Mouse (Mus musculus) duodenum, adult 2 months (tissue): Measurements from ENCODE around the gene Duxf3. TPM values are rescaled to one million over a fixed set of nuclear protein-coding genes. Genes with fewer than 3 reads are reported as not detected.

Experiments
- polyA plus RNA-seq: library from polyadenylated mRNA; depleted of rRNA; stranded (reverse); fragments of >200 nt; gene quantifications from 2 replicates; pipeline ENCODE4 v1.2.3, GENCODE M21; 2012; ENCODE audit warnings: low replicate concordance; rRNA removed

Gene Duxf3
- polyA plus RNA-seq, result not detected in 2 replicates

GRCm38 (mm10) chr10:58232641-58232969 lies at the start of gene Duxf3:
TSS of gene Duxf3 (minus strand) at chr10:58232675.

GRCm38 (mm10) chr10:58255213-58255892 lies 22.9 kb upstream of the Duxf3 start, which contains the start of gene Gcc2:
TSS of gene Gcc2 (plus strand) at chr10:58255497.

GRCm38 (mm10) chr10:58236613-58237012 lies 4.1 kb upstream of the Duxf3 start, which contains the start of gene Gm4981:
TSS of gene Gm4981 (minus strand) at chr10:58236701.

GRCm38 (mm10) chr10:58224827-58225785 lies 7.4 kb downstream of the Duxf3 start, which contains the start of gene AW822073:
TSS of gene AW822073 (minus strand) at chr10:58224930.

Other genes starting within 250 kb of the Duxf3 start
- gene AW822073, start 7.7 kb downstream of the Duxf3 start, polyA plus RNA-seq, result not detected in 2 replicates
- not detected in 2 replicates for gene Gm4981, start 4.0 kb upstream of the Duxf3 start, polyA plus RNA-seq
- 2.1 and 4.0 TPM in 2 replicates for gene Gcc2, start 22.8 kb upstream of the Duxf3 start, polyA plus RNA-seq
- 1.3 and 1.4 TPM in 2 replicates for gene Lims1, start 90.8 kb upstream of the Duxf3 start, polyA plus RNA-seq
- gene Ranbp2, start 214.2 kb upstream of the Duxf3 start, polyA plus RNA-seq, result 0.25 and 0.61 TPM in 2 replicates